Mouse (Mus musculus): ENCODE measurements around the gene Dnhd1.
A peak's percentile ranks its signal among the peaks of the same experiment; 100 is the strongest.
"Not testable (repeated sequence)": the region's sequence is repeated elsewhere in the genome, so short reads cannot be mapped to it uniquely, and the experiment has no call there.

Dnhd1 gene

DNA sequence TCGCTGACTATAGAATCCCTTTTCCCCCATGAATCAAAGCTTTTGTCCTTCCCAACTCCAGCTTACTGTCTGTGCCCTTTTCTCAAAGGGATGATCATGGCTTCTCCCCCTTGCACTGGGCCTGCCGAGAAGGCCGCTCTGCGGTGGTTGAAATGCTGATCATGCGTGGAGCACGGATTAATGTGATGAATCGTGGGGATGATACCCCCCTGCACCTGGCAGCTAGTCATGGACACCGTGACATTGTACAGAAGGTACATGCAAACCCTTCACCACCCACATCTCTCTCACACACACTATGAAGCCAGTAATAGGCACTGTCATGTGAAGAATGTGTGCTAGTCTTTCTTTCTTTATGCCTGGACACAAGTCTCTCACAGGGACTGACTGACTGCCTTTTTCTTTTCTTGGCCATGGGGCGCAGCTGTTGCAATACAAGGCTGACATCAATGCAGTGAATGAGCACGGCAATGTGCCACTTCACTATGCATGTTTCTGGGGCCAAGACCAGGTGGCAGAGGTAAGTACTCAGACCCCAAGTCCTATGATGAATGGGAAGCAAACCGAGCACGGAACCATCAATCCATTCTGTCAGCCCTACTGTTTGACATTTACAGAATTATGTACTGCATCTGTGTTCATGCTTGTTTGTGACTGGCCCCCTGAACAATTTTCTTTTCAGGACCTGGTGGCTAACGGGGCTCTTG is 89.6 kb downstream of the Dnhd1 start:
- DNase-seq (ENCODE audit: extremely low spot score) = no peak

DNA sequence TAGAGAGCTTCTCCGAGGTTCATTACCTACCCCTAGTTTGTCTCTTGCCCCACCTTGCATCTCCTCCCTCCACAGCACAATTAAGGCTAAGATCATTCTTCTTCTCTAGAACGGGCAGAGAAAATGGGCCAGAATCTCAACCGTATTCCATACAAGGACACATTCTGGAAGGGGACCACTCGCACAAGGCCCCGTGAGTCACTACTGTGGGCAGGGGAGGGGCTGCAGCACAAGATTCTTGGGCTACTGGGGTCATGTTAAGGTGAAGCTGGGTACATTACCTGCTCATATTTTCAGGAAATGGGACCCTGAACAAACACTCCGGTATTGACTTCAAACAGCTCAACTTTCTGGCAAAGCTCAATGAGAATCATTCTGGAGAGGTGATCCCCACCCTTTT is 90.2 kb downstream of the Dnhd1 start:
- DNase-seq (ENCODE audit: extremely low spot score) = no peak

DNA sequence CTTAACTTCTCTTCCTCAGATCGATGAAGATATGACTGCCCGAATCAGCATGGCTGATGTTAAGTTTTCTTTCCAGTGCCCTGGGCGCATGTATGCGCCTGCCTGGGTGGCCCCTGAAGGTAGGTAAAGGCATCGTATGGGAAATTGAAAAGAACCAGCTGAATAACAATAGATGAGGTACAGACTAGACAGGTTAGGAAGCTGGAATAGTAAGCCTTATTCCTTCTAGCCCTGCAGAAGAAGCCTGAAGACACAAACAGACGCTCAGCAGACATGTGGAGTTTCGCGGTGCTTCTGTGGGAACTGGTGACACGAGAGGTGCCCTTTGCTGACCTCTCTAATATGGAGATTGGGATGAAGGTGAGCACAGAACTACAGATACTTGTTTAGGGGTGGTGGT is 91.4 kb downstream of the Dnhd1 start:
- no peak for DNase-seq (ENCODE audit: extremely low spot score)

DNA sequence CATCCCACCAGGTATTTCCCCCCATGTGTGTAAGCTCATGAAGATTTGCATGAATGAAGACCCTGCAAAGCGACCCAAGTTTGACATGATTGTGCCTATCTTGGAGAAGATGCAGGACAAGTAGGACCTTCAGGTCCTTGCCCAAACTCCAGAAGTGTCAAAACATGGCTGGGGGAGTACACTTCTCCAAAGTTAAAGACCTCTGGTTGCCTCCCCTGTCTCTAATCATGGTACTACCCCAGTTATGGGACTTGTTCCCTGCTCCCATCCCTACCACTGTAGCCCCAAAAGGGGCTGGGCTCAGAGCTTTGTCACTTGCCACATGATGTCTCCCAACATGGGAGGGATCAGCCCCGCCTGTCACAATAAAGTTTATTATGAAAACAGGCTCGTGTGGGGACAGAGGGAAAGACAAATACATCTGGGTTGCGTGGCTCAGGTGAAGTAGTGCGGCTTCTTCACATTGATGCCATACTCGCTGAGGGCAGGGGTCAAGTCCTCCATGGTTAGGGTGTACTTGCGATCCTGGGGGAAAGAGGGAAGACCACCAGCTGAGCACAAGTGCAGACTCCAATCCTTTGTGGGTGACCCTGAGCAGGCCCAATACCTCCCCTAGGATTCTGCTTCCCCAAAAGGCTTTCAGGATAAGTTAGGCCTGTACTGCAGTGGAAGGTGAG is 92.0 kb downstream of the Dnhd1 start:
- not testable (repeated sequence) for DNase-seq (ENCODE audit: extremely low spot score)

DNA sequence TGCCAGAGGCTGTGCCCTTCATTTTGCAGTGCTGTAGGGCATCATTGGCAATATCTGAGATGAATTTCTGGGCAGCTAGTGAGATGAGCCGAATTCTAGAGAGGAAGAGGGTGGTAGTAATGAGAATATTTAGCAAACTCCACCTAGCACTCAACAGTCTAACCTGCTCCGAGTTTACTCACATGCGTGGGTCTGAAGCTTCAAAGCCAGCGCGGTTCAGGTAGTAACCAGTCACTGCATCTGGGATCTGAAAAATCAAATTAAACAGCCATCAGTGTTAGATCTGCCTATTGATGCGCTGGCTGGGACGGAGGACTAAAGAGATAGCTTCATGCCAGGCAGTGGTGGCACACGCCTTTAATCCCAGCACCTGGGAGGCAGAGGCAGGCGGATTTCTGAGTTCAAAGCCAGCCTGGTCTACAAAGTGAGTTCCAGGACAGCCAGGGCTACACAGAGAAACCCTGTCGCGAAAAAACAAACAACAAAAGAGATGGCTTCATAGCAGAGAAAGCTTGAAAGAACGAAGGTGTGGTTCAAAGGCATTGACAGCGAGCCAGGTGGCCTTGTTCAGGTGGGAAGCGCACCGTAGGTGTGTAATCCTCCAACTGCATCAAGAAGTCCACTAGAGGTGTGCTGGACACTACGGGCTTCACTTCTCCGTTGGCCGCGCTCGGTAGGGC is 92.8 kb downstream of the Dnhd1 start:
- DNase-seq (ENCODE audit: extremely low spot score) = not testable (repeated sequence)

DNA sequence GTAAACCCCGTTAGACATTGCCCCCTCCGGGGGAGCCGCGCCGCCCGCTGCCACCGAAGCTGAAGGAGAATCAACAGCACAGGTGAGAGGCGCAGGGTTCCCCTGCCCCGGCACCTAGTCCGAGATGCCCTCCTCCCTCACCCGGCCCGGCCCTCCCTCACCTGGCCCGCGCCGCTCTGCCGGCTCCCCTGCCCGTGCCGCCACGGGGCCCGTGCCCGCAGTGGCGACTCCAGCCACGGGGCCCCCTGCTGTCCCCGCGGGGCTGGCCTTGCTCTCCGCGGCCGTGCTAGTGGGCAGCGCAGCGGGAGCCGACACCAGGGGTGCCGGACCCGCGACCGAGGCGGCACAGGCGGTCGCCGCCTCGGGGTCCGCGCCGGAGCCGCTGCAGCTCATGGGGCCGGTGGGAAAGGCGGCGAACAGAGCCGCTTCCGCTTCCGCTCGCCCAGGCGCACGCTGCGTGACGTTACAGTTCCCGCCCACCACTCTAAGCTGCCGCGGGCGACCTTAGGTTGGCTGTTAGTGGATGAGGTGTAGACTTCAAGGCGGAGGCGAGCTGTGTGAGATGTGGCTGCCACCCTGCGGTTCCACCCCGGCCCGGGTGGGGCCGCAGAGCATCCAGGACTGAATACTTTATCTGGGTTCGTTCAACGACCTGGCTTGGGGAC is 93.4 kb downstream of the Dnhd1 start, which contains the start of gene Taf10:
TSS of gene Taf10 (minus strand) at position 436 of the 665 bp plus-strand sequence.
- DNase-seq (ENCODE audit: extremely low spot score) = peak; percentile 88

DNA sequence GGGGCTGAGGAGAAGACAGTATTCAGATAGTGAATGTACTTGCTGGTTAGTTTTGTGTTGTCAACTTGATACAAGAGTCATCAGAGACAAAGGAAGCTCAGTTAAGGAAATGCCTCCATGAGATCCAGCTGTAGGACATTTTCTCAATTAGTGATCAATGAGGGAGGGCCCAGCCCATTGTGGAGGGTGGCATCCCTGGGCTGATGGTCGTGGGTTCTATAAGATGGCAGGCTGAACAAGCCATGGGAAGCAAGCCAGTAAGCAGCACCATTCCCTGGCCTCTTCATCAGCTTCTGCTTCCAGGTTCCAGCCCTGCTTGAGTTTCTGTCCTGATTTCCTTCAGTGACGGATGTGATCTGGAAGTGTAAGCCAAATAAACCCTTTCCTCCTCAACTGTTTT is 97.1 kb downstream of the Dnhd1 start:
- no peak for DNase-seq (ENCODE audit: extremely low spot score)

DNA sequence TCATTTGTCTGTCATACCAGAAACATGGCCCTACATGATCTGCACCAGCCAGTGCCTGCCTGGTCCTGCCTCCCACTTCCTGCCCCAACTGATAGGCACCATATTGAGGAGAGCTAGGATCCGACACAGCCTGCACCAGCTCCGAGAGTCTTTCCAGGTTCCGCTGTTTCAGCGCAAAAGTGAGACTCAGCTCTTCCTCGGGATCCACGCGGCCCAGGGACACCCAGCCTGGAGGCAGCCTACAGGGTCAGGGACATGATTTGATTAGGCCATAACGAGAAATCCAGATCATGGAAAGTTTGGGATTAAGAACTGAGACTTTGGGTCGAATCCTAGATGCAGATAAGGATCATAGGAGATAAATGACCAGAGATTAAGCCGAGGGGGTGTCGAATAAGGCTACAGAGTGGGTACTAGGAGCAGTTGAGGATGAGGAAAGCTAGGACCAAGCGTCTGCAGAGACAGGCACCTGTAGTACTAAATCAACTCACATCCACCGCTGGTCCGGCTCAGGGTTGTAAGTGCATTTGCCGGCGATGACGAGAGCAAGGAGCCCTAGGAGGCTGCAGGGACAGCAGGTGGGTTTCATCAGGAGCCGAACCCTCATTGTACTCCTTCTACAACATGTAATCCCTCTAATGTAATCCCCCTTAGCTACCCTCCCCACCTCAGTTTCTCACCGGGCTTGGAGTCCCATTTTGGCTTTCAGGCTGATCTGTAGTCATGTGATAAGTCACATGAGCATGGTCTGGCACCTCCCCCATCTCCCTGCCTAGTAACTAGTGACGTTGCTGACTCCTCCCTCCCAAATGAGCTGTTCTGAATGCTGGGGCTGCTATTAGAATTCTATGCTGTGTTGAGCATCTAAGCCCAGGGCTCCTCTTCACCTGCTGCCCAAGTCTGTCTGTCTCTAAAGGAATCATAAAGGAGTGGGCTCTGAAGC is 101.1 kb downstream of the Dnhd1 start, which contains the start of gene Tpp1:
TSS of gene Tpp1 (minus strand) at position 745 of the 943 bp plus-strand sequence.
- peak; percentile 88 for DNase-seq (ENCODE audit: extremely low spot score)

DNA sequence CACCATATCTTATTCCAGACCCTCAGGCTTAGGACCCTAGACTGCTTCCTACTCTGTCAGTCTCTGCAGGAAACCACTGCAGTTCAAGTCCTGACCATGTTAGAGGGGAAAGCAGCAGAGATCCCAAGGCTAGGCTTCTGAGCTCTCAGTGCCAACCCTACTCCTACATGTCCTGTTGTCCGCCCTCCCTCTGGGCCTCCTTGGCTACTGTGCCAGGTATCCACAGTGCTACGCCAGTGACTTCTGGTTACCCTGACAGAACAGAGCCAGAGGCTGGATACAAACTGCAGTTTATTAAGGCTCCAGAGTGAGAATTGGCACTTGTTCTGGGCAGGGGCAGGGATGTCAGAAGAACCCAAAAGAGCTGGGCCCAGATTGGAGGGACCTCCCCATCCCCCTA is 102.1 kb downstream of the Dnhd1 start:
- no peak for DNase-seq (ENCODE audit: extremely low spot score)

DNA sequence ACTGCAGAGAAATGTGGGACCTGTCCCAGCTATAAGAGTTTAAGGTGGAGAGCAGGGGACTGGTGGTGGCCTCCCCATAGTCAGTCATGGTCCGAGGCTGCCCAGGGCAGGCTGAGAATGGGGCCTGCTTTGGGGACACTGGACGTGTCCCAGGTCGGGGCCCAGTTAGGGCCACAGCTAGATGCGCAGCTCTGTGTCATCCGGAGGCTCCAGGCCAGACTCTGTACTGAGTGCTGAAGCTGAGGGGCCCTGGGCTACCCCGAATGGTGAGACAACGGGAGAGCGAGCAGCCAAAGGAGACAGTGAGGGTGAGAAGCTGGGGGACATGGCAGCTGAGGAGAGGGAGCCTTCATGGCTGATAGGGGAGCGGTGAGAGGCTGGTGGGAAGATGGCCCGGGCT is 102.7 kb downstream of the Dnhd1 start:
- DNase-seq (ENCODE audit: extremely low spot score) = no peak

DNA sequence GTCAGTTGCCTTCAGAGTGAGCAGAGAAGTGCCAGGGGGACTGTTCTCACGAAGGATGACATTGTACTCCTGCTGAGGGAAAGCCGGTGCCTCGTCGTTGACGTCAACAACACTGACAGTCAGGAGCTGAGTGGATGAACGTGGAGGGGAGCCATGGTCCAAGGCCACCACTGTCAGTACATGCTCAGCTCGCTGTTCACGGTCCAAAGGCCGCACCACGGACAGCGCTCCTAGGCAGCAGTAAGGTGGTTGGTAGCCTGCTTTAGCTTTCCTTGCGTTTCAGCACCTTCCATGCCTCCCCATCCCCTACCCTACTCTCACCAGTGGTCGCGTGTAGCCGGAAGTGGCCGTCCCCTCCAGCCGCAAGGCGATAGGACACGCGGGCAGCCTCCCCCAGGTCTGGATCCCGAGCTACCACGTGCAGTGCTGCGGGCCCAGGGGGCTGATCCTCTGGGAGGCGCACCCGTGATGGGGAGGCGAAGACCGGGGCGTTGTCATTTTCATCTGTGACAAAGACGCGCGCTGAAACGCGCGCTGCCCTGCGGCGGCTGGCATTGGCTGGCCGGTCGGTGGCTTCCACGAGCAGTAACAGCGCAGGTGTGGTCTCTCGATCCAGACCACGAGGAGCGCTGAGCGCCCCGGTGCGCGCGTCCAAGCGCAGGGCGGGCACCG is 111.3 kb downstream of the Dnhd1 start:
- DNase-seq (ENCODE audit: extremely low spot score) = no peak

DNA sequence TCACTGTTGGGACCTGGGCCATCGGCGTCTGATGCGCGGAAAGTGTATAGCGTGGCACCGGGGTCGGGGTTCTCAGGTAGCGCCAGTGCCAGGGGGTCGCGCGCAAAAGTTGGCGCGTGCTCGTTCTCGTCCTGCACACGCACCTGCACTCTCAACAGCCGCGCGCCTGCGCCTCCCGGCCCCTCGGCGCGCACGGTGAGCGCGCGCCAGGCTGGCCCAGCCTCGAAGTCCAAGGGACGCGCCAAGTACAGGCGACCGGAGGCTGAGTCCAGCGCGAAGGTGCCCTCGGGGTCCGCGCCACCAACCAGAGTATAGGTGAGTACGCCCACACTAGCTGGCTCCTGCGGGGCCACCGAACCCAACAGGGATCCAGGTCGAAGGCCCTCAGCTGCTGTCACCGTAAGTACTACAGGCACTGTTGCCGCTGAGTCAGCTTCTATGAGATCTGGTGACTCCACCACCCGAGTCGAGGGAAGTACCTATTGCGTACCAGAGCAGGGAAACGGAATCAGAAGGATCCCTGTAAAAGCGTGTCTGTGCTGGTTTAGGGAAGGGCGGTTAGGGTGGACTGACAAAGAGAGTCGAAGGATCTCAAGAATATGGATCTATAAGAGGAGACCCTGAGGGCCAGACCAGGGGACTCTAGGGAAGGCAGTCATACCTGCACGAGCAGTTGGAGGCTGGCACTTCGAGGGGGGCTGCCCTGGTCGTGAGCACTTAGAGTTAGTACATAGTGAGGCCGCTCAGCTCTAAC is 112.1 kb downstream of the Dnhd1 start:
- DNase-seq (ENCODE audit: extremely low spot score) = no peak

DNA sequence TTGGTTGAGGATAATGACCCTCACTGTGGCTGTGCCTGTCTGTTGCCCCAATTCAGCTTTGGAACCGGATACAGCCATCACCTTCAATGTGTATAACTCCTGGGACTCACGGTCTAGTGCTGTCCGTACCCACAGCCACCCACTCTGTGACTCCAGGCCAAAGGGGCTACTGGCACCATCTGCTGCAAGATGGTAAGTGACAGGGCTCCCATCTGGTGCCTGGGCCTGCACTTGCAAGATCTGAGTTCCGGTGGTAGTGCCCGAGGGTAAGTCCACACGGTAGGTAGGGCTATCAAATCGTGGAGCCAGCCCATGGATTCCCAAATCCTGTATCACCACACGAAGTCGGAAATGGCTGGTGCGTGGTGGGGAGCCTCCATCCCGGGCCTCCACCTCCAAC is 113.7 kb downstream of the Dnhd1 start:
- DNase-seq (ENCODE audit: extremely low spot score) = no peak

DNA sequence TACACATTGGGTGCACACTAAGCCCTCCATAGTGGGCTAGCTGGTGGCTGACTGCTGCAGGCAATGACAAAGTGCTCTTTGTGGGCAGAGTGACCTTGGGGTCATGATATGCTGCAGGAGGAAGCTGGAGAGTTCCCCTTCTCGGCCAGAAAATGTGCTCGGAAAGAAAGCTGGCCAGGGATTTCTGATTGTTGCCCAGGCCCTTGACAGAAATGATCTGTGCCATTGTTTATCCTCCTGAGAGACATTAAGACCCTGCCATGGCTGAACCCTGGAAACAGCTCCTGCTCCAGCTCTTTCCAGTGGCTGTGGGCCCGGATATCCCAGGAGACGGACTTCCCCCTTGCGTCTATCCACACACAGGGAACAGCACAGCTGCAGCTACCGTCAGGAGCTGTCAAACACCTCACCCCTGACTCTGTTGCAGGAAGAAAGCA is 117.1 kb downstream of the Dnhd1 start:
- peak; percentile 37 for DNase-seq (ENCODE audit: extremely low spot score)

DNA sequence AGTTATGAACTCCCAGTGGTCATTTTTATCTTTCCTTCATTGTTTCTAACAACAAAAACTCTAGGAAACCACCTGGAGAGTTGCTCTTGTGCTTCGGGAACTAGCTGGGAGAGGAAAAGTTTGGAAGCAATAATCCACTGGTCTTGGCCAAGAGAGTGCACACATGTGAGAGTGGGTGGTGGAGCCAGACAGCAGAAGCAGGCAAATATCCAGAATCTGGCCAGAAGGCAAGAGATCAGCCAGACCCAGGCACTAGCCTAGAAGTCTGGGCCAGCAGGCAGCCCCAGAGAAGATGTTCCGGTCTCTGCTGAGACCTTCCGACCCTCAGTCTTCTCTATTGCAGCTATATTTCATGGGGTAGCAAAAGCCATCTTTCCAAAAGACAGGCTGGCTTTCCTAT is 119.3 kb downstream of the Dnhd1 start:
- no peak for DNase-seq (ENCODE audit: extremely low spot score)

Measured in embryo, embryonic 9.5 days (tissue).